Mouse (Mus musculus) thymus, adult 2 months (tissue): ENCODE data around the gene Atp11a.

Experiments
- CTCF ChIP-seq: fragments of 200-500 bp; IDR thresholded peaks from 2 replicates; pipeline ENCODE4 v1.5.1; 2012; ENCODE audit warnings: mild to moderate bottlenecking, control low read depth, low read length, moderate library complexity, borderline replicate concordance; ENCODE audit not compliant: control insufficient read depth, poor library complexity, insufficient read depth; ENCODE audit errors: extremely low read depth
- POLR2A ChIP-seq: fragments of 200-500 bp; IDR thresholded peaks from 2 replicates; pipeline ENCODE4 v1.6.1; 2012; ENCODE audit warnings: mild to moderate bottlenecking, low read length, control low read depth, moderate library complexity; ENCODE audit not compliant: control insufficient read depth, poor library complexity, insufficient read depth; ENCODE audit errors: extremely low read depth

GRCm38 (mm10) chr8:12816412-12816811 is 59.6 kb downstream of the Atp11a start:
- TF ChIP-seq POLR2A (no peak), CTCF (no peak)
